Mouse (Mus musculus) brain, embryonic 14.5 days (tissue): Measurements from ENCODE around the gene Phf12.

Experiments
- CTCF ChIP-seq: fragments of 200-500 bp; IDR thresholded peaks from 2 replicates; pipeline ENCODE4 v1.5.1; 2012; ENCODE audit warnings: inconsistent platforms, mild to moderate bottlenecking, moderate library complexity, borderline replicate concordance; ENCODE audit not compliant: insufficient read depth, insufficient read length; ENCODE audit errors: extremely low read depth
- POLR2A ChIP-seq: fragments of 200-500 bp; IDR thresholded peaks from 2 replicates; pipeline ENCODE4 v1.6.1; 2012; ENCODE audit warnings: mild to moderate bottlenecking, inconsistent platforms, borderline replicate concordance; ENCODE audit not compliant: poor library complexity, insufficient read depth, insufficient read length, severe bottlenecking; ENCODE audit errors: extremely low read depth

- no peak for TF ChIP-seq CTCF
- no peak for TF ChIP-seq POLR2A
Observed at GRCm38 (mm10) chr11:77950797-77951228, 31.7 kb upstream of the Phf12 start.
